Mouse (Mus musculus) right cerebral cortex, postnatal 4 days (tissue): ENCODE results near the gene Strap.
A peak's percentile ranks its signal among the peaks of the same experiment; 100 is the strongest.
"Not testable (repeated sequence)": the region's sequence is repeated elsewhere in the genome, so short reads cannot be mapped to it uniquely, and the experiment has no call there.

ENCODE experiments used
- DNase-seq: peaks from one replicate; pipeline ENCODE4 v3.0.0-alpha.2; 2022

The Strap gene

DNA sequence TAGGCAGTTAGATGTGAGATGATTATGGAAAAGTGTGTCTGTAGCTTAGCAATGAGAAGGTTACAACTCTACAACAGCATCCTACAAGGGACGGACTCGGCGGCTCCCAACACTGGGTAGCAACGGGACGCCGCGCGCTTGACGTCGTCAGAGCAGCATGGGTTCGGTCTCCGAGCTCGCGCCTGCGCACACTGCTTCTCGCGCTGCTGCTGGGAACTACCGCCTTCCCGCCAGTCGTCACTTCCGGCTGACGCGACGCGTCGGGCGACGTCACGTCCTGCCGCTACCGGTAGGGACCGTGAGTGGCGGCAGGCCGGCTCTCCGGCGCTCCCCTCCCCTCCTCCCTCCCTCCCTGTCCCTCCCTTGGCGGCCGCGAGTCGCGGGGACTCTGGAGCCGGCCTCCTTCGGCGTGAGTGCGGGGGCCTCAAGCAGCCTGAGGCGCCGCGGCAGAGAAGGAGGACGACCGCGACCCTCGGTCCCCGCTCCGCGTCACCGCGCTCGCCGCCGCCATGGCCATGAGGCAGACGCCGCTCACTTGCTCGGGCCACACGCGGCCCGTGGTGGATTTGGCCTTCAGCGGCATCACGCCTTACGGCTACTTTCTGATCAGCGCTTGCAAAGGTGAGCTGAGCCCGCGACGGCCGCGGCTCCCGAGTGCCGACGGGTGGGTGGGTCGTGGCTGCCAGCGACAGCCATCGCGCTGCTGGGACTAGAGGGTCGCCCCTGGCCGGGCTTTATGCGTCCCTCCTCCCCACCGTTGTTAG, at the start of gene Strap:
TSS of gene Strap (plus strand) at position 233 of the 764 bp plus-strand sequence.
- DNase-seq, result peak; percentile 95

DNA sequence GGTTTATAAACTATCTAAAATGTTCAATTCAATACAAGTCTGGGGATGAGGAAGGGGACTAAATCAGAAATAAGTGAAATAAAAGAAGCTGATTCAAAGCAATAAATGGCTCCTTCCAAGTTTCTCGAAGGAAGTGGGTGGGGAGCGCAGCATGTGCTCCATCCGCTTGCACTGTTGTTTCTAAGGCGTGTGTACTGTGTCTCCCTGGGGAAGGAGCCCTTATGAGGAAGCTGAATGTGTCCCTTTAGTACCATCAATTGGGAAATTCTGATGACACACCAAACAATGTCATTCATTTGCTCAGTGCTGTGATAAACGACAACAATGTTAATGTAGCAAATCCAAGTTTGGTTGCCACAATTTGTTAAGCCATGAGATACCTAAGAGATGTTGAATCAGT, 47.2 kb upstream of the Strap start:
- DNase-seq, result no peak

DNA sequence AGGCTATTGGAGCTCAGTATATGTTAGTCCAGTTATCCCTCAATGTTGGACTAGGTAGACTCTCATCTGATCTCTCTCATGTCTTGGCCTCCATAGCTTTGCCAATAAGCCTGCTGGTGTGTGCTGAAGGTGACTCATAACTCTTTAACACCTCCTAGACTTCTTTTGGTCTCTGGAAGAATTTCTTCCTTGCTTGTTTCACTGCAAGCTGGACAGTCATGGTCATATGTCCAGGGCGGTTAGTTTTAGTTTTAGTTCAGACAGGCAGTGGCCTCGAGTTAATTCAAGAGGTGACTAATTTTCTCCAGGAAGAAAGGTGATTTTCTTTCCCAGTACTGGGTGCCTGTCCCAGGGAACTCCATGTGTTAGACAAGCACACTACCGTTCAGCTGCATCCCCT, 46.8 kb upstream of the Strap start:
- no peak for DNase-seq

DNA sequence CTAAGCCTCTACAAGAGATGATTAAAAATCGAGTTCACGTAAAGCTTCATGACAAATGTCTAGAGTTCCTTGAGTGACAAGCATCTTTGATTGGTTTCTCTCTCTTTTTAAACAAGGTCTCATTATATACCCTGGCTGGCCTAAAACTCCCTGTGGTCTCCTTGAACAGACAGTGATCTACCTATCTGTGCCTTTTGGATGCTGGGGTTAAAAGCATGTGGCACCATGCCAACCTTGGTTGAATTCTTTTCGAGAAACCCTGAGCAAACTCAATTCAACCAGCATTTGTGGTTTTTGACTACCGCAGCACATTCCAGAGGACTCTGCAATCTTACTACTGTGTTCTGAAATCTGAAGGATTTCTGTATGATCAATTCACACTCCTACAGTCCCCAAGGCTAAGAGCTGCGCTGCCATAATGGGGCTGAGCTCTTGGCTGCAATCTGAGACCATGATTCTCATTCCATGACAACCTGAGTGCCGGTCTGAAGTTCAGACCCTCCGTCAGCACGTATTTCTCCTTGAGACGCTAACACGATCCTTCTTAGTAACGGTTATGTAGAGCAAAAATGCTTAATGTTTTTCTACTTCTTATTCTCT, 46.3 kb upstream of the Strap start:
- DNase-seq, result no peak

DNA sequence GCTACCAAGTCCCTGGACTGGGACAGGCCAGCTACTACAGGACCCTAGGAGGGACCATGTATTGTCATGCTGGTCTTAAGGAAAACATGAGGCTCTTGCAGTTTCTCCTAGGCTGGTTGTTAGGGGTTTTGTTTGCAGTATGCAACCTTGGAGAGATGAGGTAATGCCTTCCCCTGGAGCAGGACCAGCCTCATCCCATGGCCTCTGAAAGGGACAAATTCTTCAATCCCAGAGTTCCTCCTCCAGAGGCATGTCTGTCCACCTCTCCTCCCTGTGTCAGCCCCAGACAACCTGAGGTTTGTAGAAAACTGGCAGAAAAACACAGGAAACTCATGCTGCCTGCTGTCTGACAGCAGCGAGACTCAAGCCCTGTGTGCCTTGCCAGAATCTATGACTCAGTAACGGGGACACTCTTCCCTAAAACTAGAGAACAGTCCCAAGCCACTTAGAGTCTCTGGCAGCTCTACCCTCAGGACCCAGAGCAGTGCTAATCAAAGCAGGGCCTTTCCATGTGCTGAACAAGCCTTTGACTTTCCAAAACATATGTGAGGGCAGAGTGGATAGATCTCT, 44.2 kb upstream of the Strap start:
- DNase-seq, result no peak

DNA sequence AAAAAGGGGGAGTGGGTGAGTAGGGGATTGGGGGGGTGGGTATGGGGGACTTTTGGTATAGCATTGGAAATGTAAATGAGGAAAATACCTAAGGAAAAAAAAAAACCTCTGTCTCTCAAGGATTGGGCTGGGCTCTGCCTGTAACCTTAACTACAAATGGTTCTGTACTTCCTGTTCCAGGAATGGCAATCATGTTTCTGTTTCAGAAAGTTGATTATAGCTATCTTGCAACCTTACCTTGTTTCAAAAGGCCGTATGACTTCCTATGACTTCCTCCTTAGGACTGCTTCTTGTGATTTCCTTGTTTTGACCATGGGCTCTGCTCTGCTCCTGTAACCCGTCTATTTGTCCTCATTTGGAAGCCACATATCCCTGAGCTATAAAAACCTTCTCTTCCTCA, 40.6 kb upstream of the Strap start:
- DNase-seq, result no peak

- no peak for DNase-seq
Observed at GRCm38 (mm10) chr6:137695046-137695445, 39.8 kb upstream of the Strap start.

DNA sequence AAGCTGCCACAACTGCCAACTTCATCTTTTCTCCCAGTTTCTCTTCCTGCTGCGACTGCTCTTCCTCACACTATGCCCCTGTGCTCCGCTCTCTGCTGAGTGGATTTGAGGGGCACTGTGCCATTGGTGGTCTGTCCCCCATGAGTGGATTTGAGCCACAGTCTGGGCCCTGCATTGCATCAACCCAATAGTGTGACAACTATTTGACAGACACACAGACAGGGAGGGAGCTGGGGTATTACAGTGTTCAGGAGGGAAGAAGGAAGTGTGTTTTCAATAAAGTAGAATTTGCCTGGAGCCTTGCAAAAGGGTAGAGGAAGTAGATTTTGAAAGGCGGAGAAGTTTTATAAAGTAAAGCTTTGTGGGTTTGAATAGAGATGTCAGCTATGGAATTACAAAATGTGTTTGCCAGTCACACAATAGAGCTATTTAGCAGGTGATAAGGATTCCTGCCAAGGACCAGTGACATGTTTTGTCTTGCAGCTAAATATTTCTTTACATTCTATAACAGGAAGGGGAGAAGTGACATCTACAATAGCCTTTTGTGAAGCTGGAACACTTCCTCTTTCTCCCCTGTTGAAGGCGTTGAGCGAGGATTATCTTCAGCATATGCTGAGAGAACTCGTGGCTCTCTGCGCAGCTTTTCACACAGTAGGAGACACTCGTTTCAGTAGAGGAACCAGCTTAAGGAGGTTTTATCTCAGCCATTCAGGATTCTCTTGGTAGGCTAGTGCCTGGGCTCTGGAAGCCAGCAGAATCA, 38.3 kb upstream of the Strap start:
- no peak for DNase-seq

- DNase-seq, result no peak
Observed at GRCm38 (mm10) chr6:137699434-137699833, 35.4 kb upstream of the Strap start.

GRCm38 (mm10) chr6:137702186-137702585, 32.7 kb upstream of the Strap start:
- no peak for DNase-seq

DNA sequence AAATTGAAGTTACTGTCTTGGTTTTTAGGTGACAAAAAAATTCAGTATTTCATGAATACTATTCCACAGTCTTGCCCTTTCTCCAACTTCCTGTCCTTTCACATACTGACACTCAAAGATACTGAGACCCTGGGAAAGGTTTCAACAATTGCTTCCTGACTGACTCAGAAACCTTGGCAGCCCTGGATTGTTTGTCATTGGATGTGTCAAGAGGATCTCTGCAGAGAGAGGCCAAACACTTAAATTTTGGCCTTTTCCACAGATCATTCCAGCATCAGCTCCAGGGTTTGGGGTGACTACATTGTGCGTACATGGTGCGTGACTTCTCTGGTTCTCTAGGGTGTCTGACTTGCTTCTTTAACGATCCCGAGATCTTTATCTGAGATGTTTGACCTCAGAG, 32.0 kb upstream of the Strap start:
- DNase-seq, result no peak

DNA sequence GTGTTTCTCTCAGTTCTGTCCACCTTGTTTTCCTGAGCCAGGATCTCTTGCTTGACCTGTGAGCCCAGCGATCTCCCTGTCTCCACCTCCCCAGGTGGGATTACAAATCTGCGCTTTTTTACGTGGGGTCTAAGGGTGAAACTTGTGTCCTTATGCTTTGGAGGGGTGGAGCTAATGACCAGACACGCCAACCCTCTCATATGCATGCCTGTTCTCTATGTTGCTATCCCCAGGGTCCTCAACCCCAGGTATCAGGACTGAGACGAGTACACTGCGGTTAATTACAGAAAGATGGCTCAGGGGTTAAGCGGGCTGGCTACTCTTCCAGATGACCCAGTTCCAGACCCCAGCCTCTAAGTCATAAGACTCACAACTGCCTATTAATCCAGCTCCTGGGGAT, 31.4 kb upstream of the Strap start:
- no peak for DNase-seq

GRCm38 (mm10) chr6:137704300-137704939, 30.5 kb upstream of the Strap start:
- DNase-seq, result no peak

GRCm38 (mm10) chr6:137706209-137706608, 28.7 kb upstream of the Strap start:
- DNase-seq, result no peak

DNA sequence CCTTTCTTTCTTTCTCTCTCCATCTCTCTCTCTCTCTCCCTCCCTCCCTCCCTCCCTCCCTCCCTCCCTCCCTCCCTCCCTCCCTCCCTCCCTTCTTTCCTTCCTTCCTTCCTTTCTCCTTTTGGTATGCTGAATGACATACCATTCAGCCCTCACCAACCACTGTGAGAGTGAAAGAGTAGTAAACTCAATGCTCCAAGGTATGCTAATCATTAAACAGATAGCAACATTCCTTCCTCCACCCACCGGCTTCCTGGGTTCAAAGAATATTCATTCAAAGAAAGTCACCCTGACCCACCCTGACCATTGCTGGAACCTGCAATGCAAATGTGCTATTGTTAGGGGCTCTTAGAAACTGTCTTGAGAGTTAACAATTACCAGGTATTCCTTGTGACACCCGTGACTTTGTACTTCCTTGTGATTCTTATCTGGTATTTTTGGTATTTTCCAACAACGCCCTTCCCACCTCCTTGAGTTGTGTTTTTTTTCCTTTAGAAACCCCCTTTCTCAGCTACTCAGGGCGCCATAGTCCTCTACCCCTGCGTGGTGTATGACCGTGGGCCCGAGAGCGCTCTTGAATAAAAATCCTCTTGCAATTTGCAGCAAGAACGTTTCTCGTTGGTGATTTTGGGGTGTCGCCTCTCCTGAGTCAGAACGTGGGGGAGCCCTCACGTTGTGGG, 26.0 kb upstream of the Strap start:
- DNase-seq, result not testable (repeated sequence)

DNA sequence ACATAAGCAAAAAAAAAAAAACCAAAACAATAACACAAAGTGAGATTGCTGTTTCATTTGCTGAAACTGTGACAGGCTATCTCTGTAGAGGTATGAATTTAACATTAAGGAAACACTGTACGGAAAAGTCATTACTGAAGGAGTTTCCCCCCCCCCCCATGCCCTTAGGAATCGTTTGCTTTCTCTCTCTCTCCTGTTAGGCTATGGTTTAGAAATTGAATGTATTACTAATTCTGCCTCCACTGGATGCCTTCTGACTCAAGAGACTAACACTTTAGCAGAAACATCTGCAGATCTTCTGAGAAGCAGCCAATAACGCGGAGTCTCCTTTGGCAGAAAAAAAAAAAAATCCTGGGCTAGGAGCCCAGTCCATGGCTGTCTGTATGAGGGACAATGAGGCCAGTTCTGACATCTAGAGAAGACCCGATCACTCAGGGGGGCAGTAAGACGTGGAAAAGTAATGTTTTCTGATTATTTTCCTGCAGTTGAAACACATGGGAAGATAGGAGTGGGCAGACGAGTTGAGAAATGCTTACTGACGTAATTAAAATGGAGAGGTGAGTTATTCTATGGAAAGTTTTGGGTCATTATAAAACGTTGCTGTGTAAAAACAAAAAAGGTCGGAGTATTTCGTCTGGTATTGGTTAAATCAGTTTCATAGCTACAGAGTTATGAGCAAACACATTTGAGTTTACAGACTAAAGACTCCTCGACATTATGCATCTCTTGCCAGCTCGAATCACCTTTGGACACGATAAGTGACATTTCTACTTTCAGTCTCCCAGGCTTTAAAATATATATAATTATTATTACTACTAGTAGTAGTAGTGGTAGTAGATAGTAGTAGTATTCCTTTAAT, 24.5 kb upstream of the Strap start:
- DNase-seq, result no peak

DNA sequence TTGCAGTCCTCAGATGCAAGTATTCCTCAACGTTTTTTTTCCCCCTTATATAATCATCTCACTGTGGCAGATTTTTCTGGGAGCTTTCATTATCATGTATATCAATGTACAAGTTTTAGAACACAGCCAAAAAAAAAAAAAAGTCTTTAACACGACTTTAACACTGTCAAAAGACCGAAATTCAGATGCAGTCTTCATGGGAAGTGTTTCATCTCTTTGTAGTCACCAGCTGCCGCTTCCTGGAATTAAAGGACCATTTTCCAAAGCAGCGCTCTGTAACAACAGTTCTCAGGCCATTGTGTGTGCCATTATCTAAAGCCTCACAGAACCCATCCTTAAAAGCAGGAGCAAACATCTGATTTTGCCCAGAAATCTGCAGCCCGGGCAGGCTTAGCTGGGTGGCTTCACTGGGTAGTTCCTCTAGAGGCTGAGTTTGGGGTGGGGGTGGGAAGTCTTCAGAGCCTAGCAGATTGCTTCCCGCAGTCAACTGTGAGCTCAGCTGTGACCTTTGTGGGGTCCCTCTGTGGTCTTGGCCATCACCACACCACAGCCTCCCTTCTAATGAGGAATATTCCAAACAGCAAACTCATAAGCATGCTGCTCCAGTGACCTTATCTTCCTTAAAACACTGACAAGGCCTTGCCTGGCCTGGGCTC, 22.1 kb upstream of the Strap start:
- no peak for DNase-seq

GRCm38 (mm10) chr6:137713310-137713664, 21.6 kb upstream of the Strap start:
- no peak for DNase-seq

DNA sequence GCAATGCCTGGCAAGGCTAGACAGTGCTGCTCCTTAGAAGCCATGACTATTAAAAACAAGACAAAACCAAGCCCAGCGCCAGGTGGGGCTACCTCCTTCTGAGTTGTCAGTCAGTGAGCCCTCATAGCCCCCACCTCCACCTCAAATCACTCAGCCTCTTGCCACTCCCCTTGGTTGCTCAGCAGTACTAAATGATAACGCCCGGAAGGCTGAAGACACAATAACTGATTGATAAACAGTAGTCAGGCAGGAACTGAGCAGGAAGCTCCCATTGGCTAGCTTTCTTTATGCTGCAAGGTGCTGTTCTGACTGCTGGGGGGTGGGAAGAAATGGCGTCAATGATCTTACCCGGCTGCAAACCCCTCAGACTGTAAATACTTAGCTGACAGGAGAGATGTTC, 18.1 kb upstream of the Strap start:
- no peak for DNase-seq

- DNase-seq, result no peak
Observed at GRCm38 (mm10) chr6:137722220-137722931, 12.5 kb upstream of the Strap start.
